Mouse (Mus musculus) stomach, embryonic 14.5 days (tissue): ENCODE measurements around the gene Ccl22. TPM values are rescaled to one million over a fixed set of nuclear protein-coding genes. Genes with fewer than 3 reads are reported as not detected.

Experiments
- ATAC-seq: fragments of 200-750 bp; cut with Nextera tagmentation; 2 replicates; pipeline ENCODE4 v1.8.0; 2017; ENCODE audit warnings: low read depth, moderate TSS enrichment; ENCODE audit not compliant: insufficient number of reproducible peaks, insufficient read depth, low FRiP score
- H3K27ac ChIP-seq: fragments of 300-500 bp; sonication (generic); 2 replicates; pipeline ENCODE4 v1.5.1; 2014; ENCODE audit warnings: mild to moderate bottlenecking, low read length, moderate library complexity, mixed read lengths
- H3K27me3 ChIP-seq: fragments of 300-500 bp; sonication (generic); 2 replicates; pipeline ENCODE4 v1.6.1; 2014; ENCODE audit warnings: low read length, control low read depth, mixed read lengths; ENCODE audit not compliant: control insufficient read depth, insufficient read depth
- H3K36me3 ChIP-seq: fragments of 300-500 bp; sonication (generic); 2 replicates; pipeline ENCODE4 v1.6.1; 2014; ENCODE audit warnings: mild to moderate bottlenecking, control low read depth, low read length, moderate library complexity, mixed read lengths; ENCODE audit not compliant: control insufficient read depth, insufficient read depth
- H3K4me1 ChIP-seq: fragments of 300-500 bp; sonication (generic); 2 replicates; pipeline ENCODE4 v1.6.1; 2014; ENCODE audit warnings: low read length, control low read depth, mixed read lengths; ENCODE audit not compliant: control insufficient read depth, insufficient read depth
- H3K4me2 ChIP-seq: fragments of 300-500 bp; sonication (generic); replicated peaks from 2 replicates; pipeline ENCODE4 v1.6.1; 2014; ENCODE audit warnings: low read depth, low read length, control low read depth
- H3K4me3 ChIP-seq: fragments of 300-500 bp; sonication (generic); 2 replicates; pipeline ENCODE4 v1.5.1; 2014; ENCODE audit warnings: low read depth, low read length, control low read depth
- H3K9ac ChIP-seq: fragments of 300-500 bp; sonication (generic); replicated peaks from 2 replicates; pipeline ENCODE4 v1.6.1; 2014; ENCODE audit warnings: low read depth, mild to moderate bottlenecking, control low read depth, low read length, moderate library complexity, mixed read lengths
- H3K9me3 ChIP-seq: fragments of 300-500 bp; sonication (generic); 2 replicates; pipeline ENCODE4 v1.6.1; 2016; ENCODE audit warnings: low read depth, low read length, control low read depth; ENCODE audit not compliant: control insufficient read depth
- WGBS: fragments of 180-500 bp; shearing (Covaris S2); extraction: QIAGEN DNeasy Blood & Tissue Kit; methylation state at CpG from one replicate; pipeline ENCODE4 v1.1.7; 2014; 5-methylcytosine and 5-hydroxymethylcytosine counted together
- polyA plus RNA-seq: library from polyadenylated mRNA; unstranded; fragments of >200 nt; fragmentation: Nextera tagmentation; extraction: Ambion mirVana; gene quantifications from 2 replicates; pipeline ENCODE4 v1.2.1, GENCODE M21; 2014

Ccl22 gene
- polyA plus RNA-seq, 1 experiment from 2014 or later: not detected

DNA sequence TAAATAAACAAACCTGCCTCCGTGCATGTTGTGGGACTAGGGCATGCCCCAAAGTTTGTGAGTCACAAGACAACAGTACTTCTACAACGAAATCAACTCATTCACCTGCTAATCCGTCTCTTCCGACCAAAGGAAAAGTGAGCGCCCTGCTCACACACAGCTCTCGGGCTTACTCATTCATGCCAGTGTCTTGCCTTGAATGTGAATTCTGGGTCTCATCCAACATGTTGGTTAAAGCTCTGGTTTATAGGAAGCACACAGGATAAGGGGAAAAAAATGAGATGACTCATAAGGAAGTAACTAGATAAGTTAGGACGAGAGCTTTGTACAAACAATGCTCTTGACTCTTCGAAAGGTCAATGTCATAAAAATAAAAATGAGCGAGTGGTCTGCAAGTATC lies 21.6 kb downstream of the Ccl22 start:
- no peak overlapping the region for H3K9ac ChIP-seq
- no peaks in the 10 kb centered on the region for H3K9me3 ChIP-seq
- H3K27me3 ChIP-seq: 0 out of 2 replicates have a peak, but pooled peaks cover 4% of the 10 kb centered on the region
- H3K4me3 ChIP-seq: no peak overlapping the region
- H3K27ac ChIP-seq: no peak overlapping the region
- WGBS: 55% methylated on average over 9 of the region's 9 CpGs
- H3K4me1 ChIP-seq: peaks cover 10% of the 10 kb centered on the region; the same call in 1 of the 2 replicates
- ATAC-seq: no peak
- H3K4me2 ChIP-seq: no peak overlapping the region
- no peaks in the 10 kb centered on the region for H3K36me3 ChIP-seq

DNA sequence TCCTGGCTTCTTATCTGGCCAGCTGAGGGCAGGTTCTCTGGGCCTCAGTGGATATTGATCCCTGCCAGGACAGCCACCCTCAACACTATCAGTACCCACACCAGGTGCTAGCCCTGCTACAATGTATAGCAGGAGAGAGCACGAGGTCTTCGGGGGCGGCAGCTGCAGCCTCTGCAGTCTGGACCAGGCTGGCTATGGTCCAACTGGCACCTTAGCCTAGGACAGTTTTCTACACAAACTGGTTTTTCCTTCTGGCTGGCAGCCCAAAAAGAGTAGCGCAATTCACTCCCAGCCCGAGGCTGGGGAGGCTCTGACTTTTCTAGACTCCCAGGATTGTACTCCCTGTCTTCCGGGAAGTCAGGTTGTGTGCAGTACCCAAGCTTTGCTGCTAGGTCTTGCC lies 25.6 kb downstream of the Ccl22 start:
- H3K27me3 ChIP-seq: peaks cover 16% of the 10 kb centered on the region
- no peak overlapping the region for H3K4me3 ChIP-seq
- H3K9me3 ChIP-seq: no peaks in the 10 kb centered on the region
- H3K9ac ChIP-seq: no peak overlapping the region
- 0 out of 2 replicates have a peak, but pooled peaks have one; percentile 62 for ATAC-seq
- H3K4me1 ChIP-seq: peaks cover 10% of the 10 kb centered on the region; the same call in 1 of the 2 replicates
- H3K4me2 ChIP-seq: 0 out of 2 replicates have a peak overlapping the region, but pooled peaks have one; percentile 84
- WGBS: 28% methylated on average over 6 of the region's 6 CpGs
- no peak overlapping the region for H3K27ac ChIP-seq
- H3K36me3 ChIP-seq: no peaks in the 10 kb centered on the region

DNA sequence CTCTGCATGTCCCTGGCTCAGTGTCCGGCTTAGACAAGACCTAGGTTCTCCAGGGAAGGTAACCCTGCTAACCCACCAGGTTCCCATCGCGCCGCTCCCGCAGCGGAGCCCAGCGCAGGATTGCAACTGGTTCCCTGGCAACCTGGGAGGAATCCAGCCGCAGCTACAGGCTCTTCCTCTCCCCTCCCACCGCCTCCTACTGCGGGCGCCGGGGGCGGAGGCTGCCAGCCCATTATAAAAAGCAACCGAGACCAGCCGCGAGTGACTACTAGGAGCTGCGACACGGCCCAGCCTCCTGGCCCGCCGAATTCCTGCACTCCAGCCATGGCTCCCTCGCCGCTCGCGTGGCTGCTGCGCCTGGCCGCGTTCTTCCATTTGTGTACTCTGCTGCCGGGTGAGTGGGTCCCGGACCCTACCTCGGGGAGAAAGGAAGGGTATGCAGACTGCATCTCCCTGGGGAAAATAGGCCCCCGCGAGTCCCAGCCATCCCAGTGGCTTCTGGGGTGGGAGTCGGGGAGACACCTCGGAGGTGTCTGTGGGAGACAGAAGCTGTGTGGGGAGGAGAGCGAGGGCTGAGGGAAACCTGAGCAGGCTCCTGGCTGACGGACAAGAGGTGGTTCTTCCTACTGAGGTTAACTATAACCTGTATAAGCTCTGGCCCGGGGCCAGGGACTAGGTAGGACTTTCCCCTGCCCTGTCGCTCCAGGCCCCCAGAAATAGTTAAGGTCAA lies 26.7 kb downstream of the Ccl22 start, which contains the start of gene Cx3cl1:
TSS of gene Cx3cl1 (plus strand) at position 69 of the 730 bp plus-strand sequence.
- peak; percentile 75 for ATAC-seq

DNA sequence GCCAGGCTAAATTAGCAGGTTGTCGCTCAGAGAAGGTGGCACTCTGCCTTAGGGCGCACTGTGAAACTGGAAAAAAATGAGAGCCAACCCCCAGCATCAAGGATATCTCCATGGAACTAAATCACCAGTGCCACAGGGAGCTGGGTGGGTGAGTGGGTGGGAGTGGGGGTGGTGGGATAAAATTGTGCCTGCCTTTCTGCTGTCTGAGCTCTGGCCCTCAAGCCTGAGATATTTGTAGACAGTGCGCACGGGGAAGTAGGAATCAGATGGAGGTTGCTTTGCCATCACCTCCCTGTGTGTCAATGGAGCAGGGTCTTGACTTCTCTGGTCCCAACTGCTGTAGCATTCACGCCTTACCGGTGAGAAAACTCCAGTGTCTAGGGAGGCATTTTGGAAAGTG lies 27.7 kb downstream of the Ccl22 start:
- Histone ChIP-seq H3K27me3 (peaks cover 16% of the 10 kb centered on the region), H3K27ac (no peak overlapping the region), H3K9ac (no peak overlapping the region), H3K36me3 (no peaks in the 10 kb centered on the region), H3K4me1 (peaks cover 10% of the 10 kb centered on the region; the same call in 1 of the 2 replicates), H3K4me3 (no peak overlapping the region), H3K4me2 (peak overlapping the region; percentile 84; the same call in 1 of the 2 replicates), H3K9me3 (no peaks in the 10 kb centered on the region)
- ATAC-seq: no peak
- WGBS: 50% methylated on average over 6 of the region's 6 CpGs

More for the DNA sequence above, 26.7 kb downstream of the Ccl22 start, which contains the start of gene Cx3cl1:
- peaks cover 10% of the 10 kb centered on the region; the same call in 1 of the 2 replicates for H3K4me1 ChIP-seq
- H3K9ac ChIP-seq: peak within 1 kb of the TSS; percentile 22; the same call in 1 of the 2 replicates
- H3K36me3 ChIP-seq: no peaks in the 10 kb centered on the region
- peaks cover 16% of the 10 kb centered on the region for H3K27me3 ChIP-seq
- H3K4me2 ChIP-seq: peak within 1 kb of the TSS; percentile 84
- no peaks in the 10 kb centered on the region for H3K9me3 ChIP-seq
- under 1% methylated on average over 38 of the region's 38 CpGs for WGBS
- no peak within 1 kb of the TSS for H3K27ac ChIP-seq
- H3K4me3 ChIP-seq: peak within 1 kb of the TSS; percentile 47

DNA sequence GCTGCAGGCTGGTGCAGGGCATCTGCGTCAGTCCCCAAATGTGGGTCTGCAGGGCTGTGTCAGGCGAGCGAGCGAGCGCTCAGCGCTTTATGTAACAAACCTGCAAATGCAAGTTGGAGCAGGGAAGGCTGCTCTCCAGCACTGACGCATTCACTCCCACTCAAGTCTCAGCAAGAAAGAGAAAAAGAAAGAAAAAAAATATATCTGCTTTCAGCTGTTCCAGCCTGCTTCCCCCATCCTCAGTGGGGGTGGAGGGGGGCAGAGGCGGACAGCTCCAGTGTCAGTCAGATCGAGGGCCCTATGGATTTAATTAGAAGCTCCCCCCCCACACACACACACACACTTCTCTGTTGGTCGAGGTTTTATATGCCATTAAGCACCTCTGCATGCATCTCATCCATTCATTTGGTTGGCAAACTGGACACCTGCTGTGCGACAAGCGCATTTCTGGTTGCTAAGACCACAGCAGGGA lies 28.3 kb downstream of the Ccl22 start:
- no peaks in the 10 kb centered on the region for H3K9me3 ChIP-seq
- H3K36me3 ChIP-seq: no peaks in the 10 kb centered on the region
- H3K27me3 ChIP-seq: peaks cover 16% of the 10 kb centered on the region
- 20% methylated on average over 12 of the region's 12 CpGs for WGBS
- ATAC-seq: no peak
- peaks cover 16% of the 10 kb centered on the region for H3K4me1 ChIP-seq
- H3K27ac ChIP-seq: no peak overlapping the region
- peak overlapping the region; percentile 18; the same call in 1 of the 2 replicates for H3K4me2 ChIP-seq
- no peak overlapping the region for H3K4me3 ChIP-seq
- H3K9ac ChIP-seq: no peak overlapping the region

DNA sequence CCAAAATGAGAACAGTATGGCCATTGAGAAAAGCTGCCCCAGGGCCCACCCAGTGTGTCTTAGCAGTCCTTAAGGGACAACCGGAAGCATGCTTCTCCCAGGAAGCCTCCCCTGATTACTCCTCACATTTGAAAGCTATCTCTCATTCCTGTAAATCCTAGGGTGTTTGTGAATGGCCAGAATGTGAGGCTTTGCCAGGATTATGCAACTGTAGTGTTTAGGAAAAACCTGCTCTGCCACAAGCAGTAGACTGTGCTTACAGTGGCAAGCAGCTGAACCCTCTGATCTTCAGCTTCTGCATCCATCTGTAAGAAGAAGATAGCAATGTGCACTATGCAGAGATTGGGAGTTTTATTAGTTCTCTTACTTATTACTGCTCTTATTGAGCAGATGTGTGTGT lies 29.2 kb downstream of the Ccl22 start:
- H3K9ac ChIP-seq: no peak overlapping the region
- 84% methylated on average over 1 of the region's 1 CpGs for WGBS
- no peak for ATAC-seq
- peaks cover 18% of the 10 kb centered on the region for H3K4me1 ChIP-seq
- no peak overlapping the region for H3K4me2 ChIP-seq
- H3K9me3 ChIP-seq: no peaks in the 10 kb centered on the region
- H3K4me3 ChIP-seq: no peak overlapping the region
- no peak overlapping the region for H3K27ac ChIP-seq
- no peaks in the 10 kb centered on the region for H3K36me3 ChIP-seq
- H3K27me3 ChIP-seq: peaks cover 16% of the 10 kb centered on the region

DNA sequence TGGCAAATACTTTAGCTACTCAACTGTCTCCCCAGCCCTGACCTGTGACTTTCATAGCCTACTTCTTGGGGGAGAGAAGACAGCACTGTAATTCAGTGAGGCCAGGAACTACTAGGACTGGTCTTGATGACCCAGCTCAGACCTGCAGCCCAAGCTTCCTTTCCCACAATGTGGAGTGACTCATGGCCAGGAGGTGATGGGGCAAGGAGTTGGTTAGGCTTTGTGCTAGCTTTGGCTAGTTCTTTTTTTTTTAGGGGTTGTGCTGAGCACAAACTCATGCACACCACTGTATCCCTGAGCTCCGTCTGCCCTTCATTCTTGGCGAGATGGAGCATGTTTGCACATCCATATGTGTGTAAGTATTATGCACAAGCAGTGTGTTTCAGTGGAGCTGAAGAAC lies 31.0 kb downstream of the Ccl22 start:
- no peak overlapping the region for H3K27ac ChIP-seq
- H3K27me3 ChIP-seq: peaks cover 15% of the 10 kb centered on the region
- whole genome bisulfite sequencing: 76% methylated on average over 2 of the region's 2 CpGs
- H3K9me3 ChIP-seq: no peaks in the 10 kb centered on the region
- H3K9ac ChIP-seq: no peak overlapping the region
- no peaks in the 10 kb centered on the region for H3K36me3 ChIP-seq
- H3K4me3 ChIP-seq: no peak overlapping the region
- ATAC-seq: no peak
- H3K4me1 ChIP-seq: peaks cover 17% of the 10 kb centered on the region
- no peak overlapping the region for H3K4me2 ChIP-seq

DNA sequence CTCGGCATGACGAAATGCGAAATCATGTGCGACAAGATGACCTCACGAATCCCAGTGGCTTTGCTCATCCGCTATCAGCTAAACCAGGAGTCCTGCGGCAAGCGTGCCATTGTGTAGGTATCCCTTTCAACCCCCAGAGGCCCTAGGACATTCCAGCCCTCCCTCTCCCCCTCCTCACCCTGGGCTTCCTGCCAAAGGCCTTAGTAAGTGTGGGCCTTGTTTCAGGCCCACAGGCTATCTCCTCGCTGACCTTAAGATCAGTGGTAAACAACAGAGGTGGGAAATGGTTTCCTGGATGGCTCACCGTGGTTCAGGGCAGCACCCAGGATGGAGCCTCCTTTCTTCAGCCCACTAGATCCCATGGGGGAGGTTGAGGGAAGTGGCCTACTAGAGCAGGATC lies 32.6 kb downstream of the Ccl22 start:
- H3K9me3 ChIP-seq: no peaks in the 10 kb centered on the region
- 59% methylated on average over 10 of the region's 10 CpGs for WGBS

More for the DNA sequence above, 32.6 kb downstream of the Ccl22 start:
- Histone ChIP-seq H3K4me3 (no peak overlapping the region), H3K36me3 (no peaks in the 10 kb centered on the region), H3K4me1 (peaks cover 18% of the 10 kb centered on the region), H3K4me2 (no peak overlapping the region), H3K9ac (no peak overlapping the region), H3K27ac (peak overlapping the region; percentile 40; the same call in 1 of the 2 replicates), H3K27me3 (peaks cover 7% of the 10 kb centered on the region)
- no peak; the same call in 1 of the 2 replicates for ATAC-seq
